Comparison of ENCODE assay signal across 8 mouse cellular contexts in genomic region chr2:120977926-120978692, GRCm38 (mm10). TPM values are rescaled to one million over a fixed set of nuclear protein-coding genes. Genes with fewer than 3 reads are reported as not detected.
A peak's percentile ranks its signal among the peaks of the same experiment; 100 is the strongest.
DNase-seq lines count a peak whose midpoint lies in the region; ATAC-seq and TF ChIP-seq lines count a peak whose summit lies in the region.

No protein-coding gene starts in this region.

- no peak for ATAC-seq in heart, embryonic 16.5 days (replicated peaks; ENCODE audit: extremely low read depth, insufficient read depth, low FRiP score)
- no peak for ATAC-seq in G1E (ENCODE audit: extremely low read depth, insufficient number of reproducible peaks, low FRiP score, poor library complexity, severe bottlenecking)
- no peak for ATAC-seq in hindbrain, embryonic 13.5 days (ENCODE audit: low FRiP score)
- ATAC-seq in midbrain, embryonic 14.5 days (ENCODE audit: low FRiP score, low TSS enrichment) = no peak

- H3K9ac ChIP-seq in heart, embryonic 16.5 days (ENCODE audit: low read length) = no peak overlapping the region
- H3K9ac ChIP-seq in hindbrain, embryonic 13.5 days = peak overlapping the region; percentile 90
- peak overlapping the region; percentile 84 for H3K9ac ChIP-seq in midbrain, embryonic 14.5 days (replicated peaks; ENCODE audit: low read length)

- no peaks in the 10 kb centered on the region for H3K36me3 ChIP-seq in heart, embryonic 16.5 days (ENCODE audit: control insufficient read depth, insufficient read depth)
- H3K36me3 ChIP-seq in G1E (replicated peaks) = peaks cover 20% of the 10 kb centered on the region
- peaks cover 9% of the 10 kb centered on the region for H3K36me3 ChIP-seq in hindbrain, embryonic 13.5 days
- peaks cover 6% of the 10 kb centered on the region; the same call in 1 of the 2 replicates for H3K36me3 ChIP-seq in midbrain, embryonic 14.5 days (ENCODE audit: control insufficient read depth, insufficient read depth, low read length)

- H3K9me3 ChIP-seq in heart, embryonic 16.5 days (replicated peaks; ENCODE audit: control insufficient read depth, low read length) = no peaks in the 10 kb centered on the region
- no peaks in the 10 kb centered on the region for H3K9me3 ChIP-seq in G1E (replicated peaks)
- H3K9me3 ChIP-seq in hindbrain, embryonic 13.5 days = no peaks in the 10 kb centered on the region
- no peaks in the 10 kb centered on the region for H3K9me3 ChIP-seq in midbrain, embryonic 14.5 days (ENCODE audit: control insufficient read depth, low read length)

- 83% methylated on average over 8 of the region's 8 CpGs for WGBS in heart, embryonic 16.5 days
- WGBS in hindbrain, embryonic 13.5 days = 80% methylated on average over 8 of the region's 8 CpGs
- 75% methylated on average over 8 of the region's 8 CpGs for WGBS in midbrain, embryonic 14.5 days

- H3K4me1 ChIP-seq in heart, embryonic 16.5 days (ENCODE audit: control insufficient read depth, insufficient read depth, low read length) = no peaks in the 10 kb centered on the region
- peaks cover 10% of the 10 kb centered on the region for H3K4me1 ChIP-seq in G1E (ENCODE audit: insufficient read depth, low read depth, low read length)
- peaks cover 7% of the 10 kb centered on the region for H3K4me1 ChIP-seq in hindbrain, embryonic 13.5 days (replicated peaks)
- 0 out of 2 replicates have a peak, but pooled peaks cover 6% of the 10 kb centered on the region for H3K4me1 ChIP-seq in midbrain, embryonic 14.5 days (ENCODE audit: control insufficient read depth, insufficient read depth, low read length)

- H3K4me3 ChIP-seq in heart, embryonic 16.5 days (ENCODE audit: low read length) = peak overlapping the region; percentile 73
- peak overlapping the region; percentile 82 for H3K4me3 ChIP-seq in G1E (ENCODE audit: low read depth, low read length)
- peak overlapping the region; percentile 81 for H3K4me3 ChIP-seq in hindbrain, embryonic 13.5 days
- H3K4me3 ChIP-seq in midbrain, embryonic 14.5 days (replicated peaks; ENCODE audit: low read depth, low read length) = peak overlapping the region; percentile 71

- no peak overlapping the region for H3K27ac ChIP-seq in heart, embryonic 16.5 days (ENCODE audit: low read length)
- H3K27ac ChIP-seq in hindbrain, embryonic 13.5 days = peak overlapping the region; percentile 89
- peak overlapping the region; percentile 87 for H3K27ac ChIP-seq in midbrain, embryonic 14.5 days (replicated peaks; ENCODE audit: low read depth, low read length)

- H3K4me2 ChIP-seq in heart, embryonic 16.5 days (ENCODE audit: low read depth, low read length) = peak overlapping the region; percentile 90
- H3K4me2 ChIP-seq in hindbrain, embryonic 13.5 days = peak overlapping the region; percentile 86
- H3K4me2 ChIP-seq in midbrain, embryonic 14.5 days (ENCODE audit: low read length) = peak overlapping the region; percentile 86

- no peak for DNase-seq in heart, postnatal 36 days
- DNase-seq in G1E (ENCODE audit: low spot score) = no peak
- DNase-seq in midbrain, embryonic 14.5 days = no peak
- DNase-seq in embryo, embryonic 9.5 days (ENCODE audit: extremely low spot score) = no peak
- DNase-seq in adrenal gland, postnatal 4 days (ENCODE audit: low spot score in 2 of 2) = no peak
- DNase-seq in cerebellum, adult 9-10 months = no peak

- intact Hi-C loops in heart, postnatal 36 days (cut with DNase I) = loop anchor here (5.0 kb wide), 1 partner anchor 124 kb away; no protein-coding TSS in a partner anchor

- TF ChIP-seq CTCF in G1E (IDR thresholded peaks at IDR 0.05; ENCODE audit: low read depth, low read length) = no peak

- H3K27me3 ChIP-seq in heart, embryonic 16.5 days (ENCODE audit: control insufficient read depth, insufficient read depth, low read length) = no peaks in the 10 kb centered on the region
- H3K27me3 ChIP-seq in G1E (ENCODE audit: insufficient read depth, low read length) = no peaks in the 10 kb centered on the region
- H3K27me3 ChIP-seq in hindbrain, embryonic 13.5 days = 0 out of 2 replicates have a peak, but pooled peaks cover under 1% of the 10 kb centered on the region
- no peaks in the 10 kb centered on the region for H3K27me3 ChIP-seq in midbrain, embryonic 14.5 days (ENCODE audit: control insufficient read depth, insufficient read depth, low read length)

RNA-seq across cellular contexts. Expression of gene Tmem62, which starts 1.3 kb away (rescaled TPM):
- polyA plus RNA-seq in heart, embryonic 16.5 days (2015; fragmentation: Nextera tagmentation; extraction: Ambion mirVana) = 1.9 and 2.4 TPM in 2 replicates
- 1 to 10 TPM; 4.4 to 4.9 TPM for total RNA-seq in heart, postnatal 36 days (2021)
- total RNA-seq in G1E (2014; fragmentation: Nextera tagmentation) (16.9 and 22.8 TPM in 2 replicates), G1E (2017) (16.7 and 19.5 TPM in 2 replicates)
- polyA plus RNA-seq in G1E (2012) = 1.7 and 2.1 TPM in 2 replicates
- polyA plus RNA-seq in hindbrain, embryonic 13.5 days (2015; fragmentation: Nextera tagmentation; extraction: Ambion mirVana) = 9.6 and 11.1 TPM in 2 replicates
- 11.9 and 13.8 TPM in 2 replicates for polyA plus RNA-seq in midbrain, embryonic 14.5 days (2014; fragmentation: Nextera tagmentation; extraction: Ambion mirVana)
- 10 to 100 TPM in 1 of 2 experiments, 1 to 10 TPM in 1; 9.3 to 10.8 TPM for total RNA-seq in adrenal gland, postnatal 4 days (2021)

RNA-seq across cellular contexts. Expression of gene Ubr1, which starts 7.6 kb away (rescaled TPM):
- 18.5 and 22.0 TPM in 2 replicates for polyA plus RNA-seq in heart, embryonic 16.5 days (2015; fragmentation: Nextera tagmentation; extraction: Ambion mirVana)
- 10 to 100 TPM; 22.6 to 23.5 TPM for total RNA-seq in heart, postnatal 36 days (2021)
- total RNA-seq in G1E (2014; fragmentation: Nextera tagmentation) (49.1 and 49.4 TPM in 2 replicates), G1E (2017) (27.6 and 33.2 TPM in 2 replicates)
- 19.7 and 26.5 TPM in 2 replicates for polyA plus RNA-seq in G1E (2012)
- 35.3 and 35.9 TPM in 2 replicates for polyA plus RNA-seq in hindbrain, embryonic 13.5 days (2015; fragmentation: Nextera tagmentation; extraction: Ambion mirVana)
- polyA plus RNA-seq in midbrain, embryonic 14.5 days (2014; fragmentation: Nextera tagmentation; extraction: Ambion mirVana) = 28.3 and 40.5 TPM in 2 replicates
- total RNA-seq in adrenal gland, postnatal 4 days (2021) = 10 to 100 TPM; 35.8 to 38.7 TPM

RNA-seq across cellular contexts. Expression of gene Ccndbp1, which starts 30.1 kb away (rescaled TPM):
- polyA plus RNA-seq in heart, embryonic 16.5 days (2015; fragmentation: Nextera tagmentation; extraction: Ambion mirVana) = 42.3 and 45.7 TPM in 2 replicates
- 10 to 100 TPM; 29.9 to 33.8 TPM for total RNA-seq in heart, postnatal 36 days (2021)
- total RNA-seq in G1E (2014; fragmentation: Nextera tagmentation) = 53.7 and 55.4 TPM in 2 replicates
- total RNA-seq in G1E (2017) = 66.2 and 70.5 TPM in 2 replicates
- 8.0 and 14.7 TPM in 2 replicates for polyA plus RNA-seq in G1E (2012)
- polyA plus RNA-seq in hindbrain, embryonic 13.5 days (2015; fragmentation: Nextera tagmentation; extraction: Ambion mirVana) = 78.0 and 85.0 TPM in 2 replicates
- 82.6 and 84.9 TPM in 2 replicates for polyA plus RNA-seq in midbrain, embryonic 14.5 days (2014; fragmentation: Nextera tagmentation; extraction: Ambion mirVana)
- total RNA-seq in adrenal gland, postnatal 4 days (2021) = 10 to 100 TPM; 52.7 to 53.5 TPM

RNA-seq across cellular contexts. Expression of gene Epb42, which starts 58.8 kb away (rescaled TPM):
- 1.1 and 1.3 TPM in 2 replicates for polyA plus RNA-seq in heart, embryonic 16.5 days (2015; fragmentation: Nextera tagmentation; extraction: Ambion mirVana)
- total RNA-seq in heart, postnatal 36 days (2021) = under 1 TPM; 0.11 to 0.46 TPM
- total RNA-seq in G1E (2014; fragmentation: Nextera tagmentation) (11.5 and 88.7 TPM in 2 replicates), G1E (2017) (6.2 and 6.3 TPM in 2 replicates)
- polyA plus RNA-seq in G1E (2012) = 1.0 and 1.1 TPM in 2 replicates
- 0.47 and 0.48 TPM in 2 replicates for polyA plus RNA-seq in hindbrain, embryonic 13.5 days (2015; fragmentation: Nextera tagmentation; extraction: Ambion mirVana)
- polyA plus RNA-seq in midbrain, embryonic 14.5 days (2014; fragmentation: Nextera tagmentation; extraction: Ambion mirVana) = 0.16 and 0.32 TPM in 2 replicates
- total RNA-seq in adrenal gland, postnatal 4 days (2021) = 10 to 100 TPM in 1 of 2 experiments, 1 to 10 TPM in 1; 6.1 to 16.0 TPM
